Mouse (Mus musculus): Measurements from ENCODE around the gene Dhx35. TPM values are rescaled to one million over a fixed set of nuclear protein-coding genes. Genes with fewer than 3 reads are reported as not detected.

The Dhx35 gene
- polyA plus RNA-seq, 1 experiment from 2014 or later, result 10.9 TPM

- Histone ChIP-seq H3K9me3 (replicated peaks) (no peaks in the 10 kb centered on the region), H3K9ac (replicated peaks) (no peak overlapping the region), H3K27ac (replicated peaks) (no peak overlapping the region), H3K4me2 (no peak overlapping the region), H3K27me3 (replicated peaks) (no peaks in the 10 kb centered on the region), H3K4me1 (no peaks in the 10 kb centered on the region), H3K4me3 (replicated peaks) (no peak overlapping the region), H3K36me3 (peaks cover 27% of the 10 kb centered on the region)
- ATAC-seq (ENCODE audit: low FRiP score), result no peak
These were observed 21.1 kb downstream of the Dhx35 start for GRCm38 (mm10) chr2:158815686-158816085.

GRCm38 (mm10) chr2:158816239-158816638 lies 21.6 kb downstream of the Dhx35 start:
- whole genome bisulfite sequencing, result 96% methylated on average over 4 of the region's 4 CpGs
- no peaks in the 10 kb centered on the region for H3K9me3 ChIP-seq (replicated peaks)
- H3K4me2 ChIP-seq, result no peak overlapping the region
- H3K4me1 ChIP-seq, result no peaks in the 10 kb centered on the region
- no peak for ATAC-seq (ENCODE audit: low FRiP score)
- H3K36me3 ChIP-seq, result peaks cover 30% of the 10 kb centered on the region
- no peaks in the 10 kb centered on the region for H3K27me3 ChIP-seq (replicated peaks)
- no peak overlapping the region for H3K27ac ChIP-seq (replicated peaks)
- no peak overlapping the region for H3K9ac ChIP-seq (replicated peaks)
- no peak overlapping the region for H3K4me3 ChIP-seq (replicated peaks)

GRCm38 (mm10) chr2:158817708-158818107 lies 23.1 kb downstream of the Dhx35 start:
- 85% methylated on average over 8 of the region's 8 CpGs for WGBS
- H3K27ac ChIP-seq (replicated peaks), result no peak overlapping the region
- peaks cover 30% of the 10 kb centered on the region for H3K36me3 ChIP-seq
- no peaks in the 10 kb centered on the region for H3K27me3 ChIP-seq (replicated peaks)
- ATAC-seq (ENCODE audit: low FRiP score), result no peak
- no peaks in the 10 kb centered on the region for H3K9me3 ChIP-seq (replicated peaks)
- no peak overlapping the region for H3K4me3 ChIP-seq (replicated peaks)
- H3K9ac ChIP-seq (replicated peaks), result no peak overlapping the region
- no peaks in the 10 kb centered on the region for H3K4me1 ChIP-seq
- no peak overlapping the region for H3K4me2 ChIP-seq

GRCm38 (mm10) chr2:158828124-158828523 lies 33.5 kb downstream of the Dhx35 start:
- 84% methylated on average over 2 of the region's 2 CpGs for WGBS
- no peak for ATAC-seq (ENCODE audit: low FRiP score)
- Histone ChIP-seq H3K4me1 (peaks cover 3% of the 10 kb centered on the region), H3K9ac (replicated peaks) (no peak overlapping the region), H3K36me3 (peaks cover 31% of the 10 kb centered on the region), H3K4me2 (no peak overlapping the region), H3K9me3 (replicated peaks) (no peaks in the 10 kb centered on the region), H3K4me3 (replicated peaks) (no peak overlapping the region), H3K27ac (replicated peaks) (no peak overlapping the region), H3K27me3 (replicated peaks) (no peaks in the 10 kb centered on the region)

- Histone ChIP-seq H3K27ac (replicated peaks) (no peak overlapping the region), H3K4me3 (replicated peaks) (no peak overlapping the region), H3K27me3 (replicated peaks) (no peaks in the 10 kb centered on the region), H3K36me3 (peaks cover 34% of the 10 kb centered on the region), H3K9ac (replicated peaks) (no peak overlapping the region), H3K4me1 (peaks cover 10% of the 10 kb centered on the region), H3K9me3 (replicated peaks) (no peaks in the 10 kb centered on the region), H3K4me2 (no peak overlapping the region)
- no peak for ATAC-seq (ENCODE audit: low FRiP score)
- 63% methylated on average over 6 of the region's 6 CpGs for WGBS
These were observed 35.1 kb downstream of the Dhx35 start for GRCm38 (mm10) chr2:158829746-158830145.

GRCm38 (mm10) chr2:158833221-158833620 lies 38.6 kb downstream of the Dhx35 start:
- ATAC-seq (ENCODE audit: low FRiP score), result peak; percentile 68; the same call in 1 of the 2 replicates
- peaks cover 48% of the 10 kb centered on the region for H3K36me3 ChIP-seq
- H3K4me1 ChIP-seq, result peaks cover 10% of the 10 kb centered on the region
- H3K9ac ChIP-seq (replicated peaks), result no peak overlapping the region
- peak overlapping the region; percentile 65 for H3K27ac ChIP-seq (replicated peaks)
- H3K4me3 ChIP-seq (replicated peaks), result no peak overlapping the region
- no peaks in the 10 kb centered on the region for H3K27me3 ChIP-seq (replicated peaks)
- 65% methylated on average over 5 of the region's 5 CpGs for WGBS
- no peak overlapping the region for H3K4me2 ChIP-seq
- H3K9me3 ChIP-seq (replicated peaks), result no peaks in the 10 kb centered on the region

- Histone ChIP-seq H3K27me3 (replicated peaks) (no peaks in the 10 kb centered on the region), H3K4me1 (peaks cover 10% of the 10 kb centered on the region), H3K9me3 (replicated peaks) (no peaks in the 10 kb centered on the region), H3K27ac (replicated peaks) (peak overlapping the region; percentile 65), H3K36me3 (peaks cover 48% of the 10 kb centered on the region), H3K4me3 (replicated peaks) (no peak overlapping the region), H3K9ac (replicated peaks) (no peak overlapping the region), H3K4me2 (no peak overlapping the region)
- peak; percentile 47; the same call in 1 of the 2 replicates for ATAC-seq (ENCODE audit: low FRiP score)
- 63% methylated on average over 2 of the region's 2 CpGs for WGBS
These were observed 39.0 kb downstream of the Dhx35 start for GRCm38 (mm10) chr2:158833645-158834044.

GRCm38 (mm10) chr2:158843287-158843686 lies 48.7 kb downstream of the Dhx35 start:
- no peak overlapping the region for H3K4me3 ChIP-seq (replicated peaks)
- no peak overlapping the region for H3K27ac ChIP-seq (replicated peaks)
- no peak for ATAC-seq (ENCODE audit: low FRiP score)
- H3K9me3 ChIP-seq (replicated peaks), result no peaks in the 10 kb centered on the region
- H3K36me3 ChIP-seq, result peaks cover 7% of the 10 kb centered on the region; the same call in 1 of the 2 replicates
- H3K9ac ChIP-seq (replicated peaks), result no peak overlapping the region
- peaks cover 7% of the 10 kb centered on the region; the same call in 1 of the 2 replicates for H3K4me1 ChIP-seq
- WGBS, result 81% methylated on average over 5 of the region's 5 CpGs
- H3K4me2 ChIP-seq, result no peak overlapping the region
- H3K27me3 ChIP-seq (replicated peaks), result no peaks in the 10 kb centered on the region

GRCm38 (mm10) chr2:158845031-158845430 lies 50.4 kb downstream of the Dhx35 start:
- Histone ChIP-seq H3K4me1 (peaks cover 7% of the 10 kb centered on the region; the same call in 1 of the 2 replicates), H3K9me3 (replicated peaks) (no peaks in the 10 kb centered on the region), H3K4me2 (no peak overlapping the region), H3K9ac (replicated peaks) (no peak overlapping the region), H3K36me3 (peaks cover 7% of the 10 kb centered on the region; the same call in 1 of the 2 replicates), H3K4me3 (replicated peaks) (no peak overlapping the region), H3K27ac (replicated peaks) (no peak overlapping the region), H3K27me3 (replicated peaks) (no peaks in the 10 kb centered on the region)
- WGBS, result 79% methylated on average over 5 of the region's 5 CpGs
- no peak for ATAC-seq (ENCODE audit: low FRiP score)

GRCm38 (mm10) chr2:158846208-158846607 lies 51.6 kb downstream of the Dhx35 start:
- Histone ChIP-seq H3K36me3 (peaks cover 7% of the 10 kb centered on the region; the same call in 1 of the 2 replicates), H3K27ac (replicated peaks) (peak overlapping the region; percentile 56), H3K4me1 (peaks cover 7% of the 10 kb centered on the region; the same call in 1 of the 2 replicates), H3K27me3 (replicated peaks) (no peaks in the 10 kb centered on the region), H3K9me3 (replicated peaks) (no peaks in the 10 kb centered on the region), H3K9ac (replicated peaks) (no peak overlapping the region), H3K4me3 (replicated peaks) (no peak overlapping the region), H3K4me2 (no peak overlapping the region)
- WGBS, result 37% methylated on average over 2 of the region's 2 CpGs
- no peak for ATAC-seq (ENCODE audit: low FRiP score)

- ATAC-seq (ENCODE audit: low FRiP score), result no peak
- Histone ChIP-seq H3K4me2 (no peak overlapping the region), H3K36me3 (peaks cover 10% of the 10 kb centered on the region; the same call in 1 of the 2 replicates), H3K4me1 (peaks cover 7% of the 10 kb centered on the region; the same call in 1 of the 2 replicates), H3K4me3 (replicated peaks) (no peak overlapping the region), H3K27ac (replicated peaks) (no peak overlapping the region), H3K9me3 (replicated peaks) (no peaks in the 10 kb centered on the region), H3K27me3 (replicated peaks) (no peaks in the 10 kb centered on the region), H3K9ac (replicated peaks) (no peak overlapping the region)
- WGBS, result 91% methylated on average over 3 of the region's 3 CpGs
These were observed 53.4 kb downstream of the Dhx35 start for GRCm38 (mm10) chr2:158847991-158848390.

- Histone ChIP-seq H3K27me3 (replicated peaks) (no peaks in the 10 kb centered on the region), H3K4me2 (no peak overlapping the region), H3K27ac (replicated peaks) (no peak overlapping the region), H3K4me1 (peaks cover 7% of the 10 kb centered on the region; the same call in 1 of the 2 replicates), H3K9me3 (replicated peaks) (no peaks in the 10 kb centered on the region), H3K9ac (replicated peaks) (no peak overlapping the region), H3K36me3 (0 out of 2 replicates have a peak, but pooled peaks cover 8% of the 10 kb centered on the region), H3K4me3 (replicated peaks) (no peak overlapping the region)
- ATAC-seq (ENCODE audit: low FRiP score), result no peak
- 80% methylated on average over 9 of the region's 9 CpGs for WGBS
These were observed 54.8 kb downstream of the Dhx35 start for GRCm38 (mm10) chr2:158849416-158849815.
